22 mouse cellular contexts compared by ENCODE assay signal in genomic region chr6:128047671-128048070, GRCm38 (mm10).
DNase-seq lines count a peak whose midpoint lies in the region; ATAC-seq and TF ChIP-seq lines count a peak whose summit lies in the region.
"Had no signal": no experiment of that assay in that cellular context is flagged by ENCODE, and none has a peak within 500 bp of the region (broad histone marks: within the 10 kb centered on the region; RNA-seq: fewer than 3 reads in every experiment).

No protein-coding gene starts in this region.

- H3K4me3 ChIP-seq in gastrocnemius, adult 2 months: no peak overlapping the region
- no peak overlapping the region for H3K4me3 ChIP-seq in heart, embryonic 14.5 days (ENCODE audit: control insufficient read depth in 1 of 2, insufficient read depth in 1 of 2, low read depth in 1 of 2, low read length in 2 of 2)
- H3K4me3 ChIP-seq in cerebellum, adult 2 months (replicated peaks; ENCODE audit: insufficient read depth, low read depth, low read length): peak overlapping the region; percentile 33
- H3K4me3 ChIP-seq: forebrain, embryonic 10.5 days; hindbrain, embryonic 10.5 days; limb, embryonic 10.5 days; liver, embryonic 15.5 days; lung, embryonic 15.5 days had no signal

- no peak for ATAC-seq in heart, embryonic 14.5 days (ENCODE audit: insufficient number of reproducible peaks, insufficient read depth, low FRiP score, low read depth)
- ATAC-seq: forebrain, embryonic 16.5 days; hindbrain, postnatal 0 days; intestine, embryonic 16.5 days had no signal

- no peaks in the 10 kb centered on the region for H3K9me3 ChIP-seq in heart, embryonic 14.5 days (ENCODE audit: control insufficient read depth, low read length)
- H3K9me3 ChIP-seq: forebrain, embryonic 10.5 days; hindbrain, embryonic 10.5 days; limb, embryonic 10.5 days; liver, embryonic 15.5 days; lung, embryonic 15.5 days had no signal

- H3K27ac ChIP-seq in gastrocnemius, adult 2 months: peak overlapping the region; percentile 82; the same call in 1 of the 2 replicates
- H3K27ac ChIP-seq in heart, embryonic 14.5 days (replicated peaks in 1 of 2; ENCODE audit: control insufficient read depth in 1 of 2, insufficient read depth in 1 of 2, low read depth in 2 of 2, low read length in 2 of 2): peak overlapping the region; percentile 72 to 87
- peak overlapping the region; percentile 61; the same call in 1 of the 2 replicates for H3K27ac ChIP-seq in cerebellum, adult 2 months (ENCODE audit: insufficient read depth, low read length)
- H3K27ac ChIP-seq: forebrain, embryonic 10.5 days; hindbrain, embryonic 10.5 days; hindbrain, postnatal 0 days; liver, embryonic 15.5 days; lung, embryonic 15.5 days; stomach, postnatal 0 days had no signal

- no peak for DNase-seq in gastrocnemius, adult 2 months
- no peak for DNase-seq in gastrocnemius, postnatal 14 days
- DNase-seq in heart, postnatal 4 days: no peak
- peak; percentile 75 to 80 for DNase-seq in cerebellum, adult 2 months
- DNase-seq in cerebellum, postnatal 36 days: peak; percentile 63 to 67
- no peak for DNase-seq in urinary bladder, postnatal 36 days (ENCODE audit: low spot score in 2 of 2)
- DNase-seq: kidney, adult 9 months; kidney, postnatal 14 days; liver; lung, postnatal 36 days; midbrain, embryonic 14.5 days; thymus, adult 2 months had no signal

- H3K36me3 ChIP-seq in heart, embryonic 14.5 days (ENCODE audit: control insufficient read depth, insufficient read depth, low read length): no peaks in the 10 kb centered on the region
- H3K36me3 ChIP-seq: forebrain, embryonic 10.5 days; hindbrain, embryonic 10.5 days; limb, embryonic 10.5 days; liver, embryonic 15.5 days; lung, embryonic 15.5 days had no signal

- WGBS in heart, embryonic 14.5 days: 44% methylated on average over 7 of the region's 7 CpGs
- 22% methylated on average over 7 of the region's 7 CpGs for WGBS in cerebellum, adult 2 months

- no peak for TF ChIP-seq CTCF in gastrocnemius, adult 2 months (IDR thresholded peaks at IDR 0.05)
- TF ChIP-seq CTCF in cerebellum, adult 2 months (IDR thresholded peaks at IDR 0.05; ENCODE audit: borderline replicate concordance, insufficient read depth, low read depth, low read length): no peak

- H3K4me2 ChIP-seq in heart, embryonic 14.5 days (ENCODE audit: low read length): no peak overlapping the region
- H3K4me2 ChIP-seq: liver, embryonic 15.5 days; lung, embryonic 15.5 days had no signal

- H3K4me1 ChIP-seq in heart, embryonic 14.5 days (ENCODE audit: control insufficient read depth in 2 of 2, insufficient read depth in 2 of 2, low read length in 2 of 2): peaks cover 39 to 60% of the 10 kb centered on the region in 2 experiments
- peaks cover 40% of the 10 kb centered on the region for H3K4me1 ChIP-seq in cerebellum, adult 2 months (ENCODE audit: control insufficient read depth, insufficient read depth, low read length)

- H3K9ac ChIP-seq in heart, embryonic 14.5 days (ENCODE audit: low read length): no peak overlapping the region
- H3K9ac ChIP-seq: liver, embryonic 15.5 days; lung, embryonic 15.5 days had no signal

- TF ChIP-seq POLR2A in cerebellum, adult 2 months (IDR thresholded peaks at IDR 0.05; ENCODE audit: borderline replicate concordance, insufficient read depth, low read length): peak; percentile 12; the same call in 1 of the 2 replicates

- H3K27me3 ChIP-seq in heart, embryonic 14.5 days (ENCODE audit: control insufficient read depth, insufficient read depth, low read length): no peaks in the 10 kb centered on the region
- H3K27me3 ChIP-seq in cerebellum, adult 2 months (ENCODE audit: control insufficient read depth, insufficient read depth, low read length): no peaks in the 10 kb centered on the region
- H3K27me3 ChIP-seq: liver, embryonic 15.5 days; lung, embryonic 15.5 days had no signal

- intact Hi-C loops in gastrocnemius, adult 2 months (cut with DNase I): no loop called here
- intact Hi-C loops in gastrocnemius, postnatal 14 days (cut with DNase I; ENCODE audit: low total_unique reads): no loop called here

Comparison
In these comparisons a context has a peak if more than half of its experiments do, and no peak if none do; other contexts are left out.
1. DNase-seq: peak in cerebellum, adult 2 months (2 of 2) and cerebellum, postnatal 36 days (2 of 2); none in gastrocnemius, adult 2 months (single experiment), gastrocnemius, postnatal 14 days (single experiment), heart, postnatal 4 days (single experiment) and urinary bladder, postnatal 36 days (0 of 2).
2. Peak in every context shown above with its lines, with median percentiles within 50 percentile points of each other: H3K27ac ChIP-seq.